Mouse (Mus musculus) forebrain, embryonic 12.5 days (tissue): ENCODE results near the gene Rdh7. TPM values are rescaled to one million over a fixed set of nuclear protein-coding genes. Genes with fewer than 3 reads are reported as not detected.
"Not testable (repeated sequence)": the region's sequence is repeated elsewhere in the genome, so short reads cannot be mapped to it uniquely, and the experiment has no call there.

Experiments used
- ATAC-seq: fragments of 200-750 bp; cut with Nextera tagmentation; 2 replicates; pipeline ENCODE4 v1.8.0; 2017; ENCODE audit warnings: moderate TSS enrichment; ENCODE audit not compliant: low FRiP score
- H3K27ac ChIP-seq: fragments of 300-500 bp; sonication (generic); 2 replicates; pipeline ENCODE4 v1.5.1; 2016; ENCODE audit warnings: mild to moderate bottlenecking
- H3K27me3 ChIP-seq: fragments of 300-500 bp; sonication (generic); 2 replicates; pipeline ENCODE4 v1.6.1; 2016; ENCODE audit warnings: mild to moderate bottlenecking
- H3K36me3 ChIP-seq: fragments of 300-500 bp; sonication (generic); replicated peaks from 2 replicates; pipeline ENCODE4 v1.6.1; 2016; ENCODE audit warnings: mild to moderate bottlenecking
- H3K4me1 ChIP-seq: fragments of 300-500 bp; sonication (generic); 2 replicates; pipeline ENCODE4 v1.6.1; 2016
- H3K4me2 ChIP-seq: fragments of 300-500 bp; sonication (generic); 2 replicates; pipeline ENCODE4 v1.6.1; 2016; ENCODE audit warnings: mild to moderate bottlenecking, moderate library complexity
- H3K4me3 ChIP-seq: fragments of 300-500 bp; sonication (generic); replicated peaks from 2 replicates; pipeline ENCODE4 v1.5.1; 2016; ENCODE audit warnings: mild to moderate bottlenecking
- H3K9ac ChIP-seq: fragments of 300-500 bp; sonication (generic); 2 replicates; pipeline ENCODE4 v1.6.1; 2016; ENCODE audit warnings: mild to moderate bottlenecking
- H3K9me3 ChIP-seq: fragments of 300-500 bp; sonication (generic); 2 replicates; pipeline ENCODE4 v1.6.1; 2016
- WGBS: fragments of 180-500 bp; shearing (Covaris S2); methylation state at CpG from one replicate; pipeline ENCODE4 v1.1.7; 2016; 5-methylcytosine and 5-hydroxymethylcytosine counted together
- polyA plus RNA-seq: library from polyadenylated mRNA; unstranded; fragments of >200 nt; fragmentation: Nextera tagmentation; extraction: Ambion mirVana; gene quantifications from 2 replicates; pipeline ENCODE4 v1.2.1, GENCODE M21; 2016

Rdh7 gene
- polyA plus RNA-seq, 1 experiment from 2014 or later = not detected

GRCm38 (mm10) chr10:127886551-127886950 is 2.1 kb downstream of the Rdh7 start:
- H3K27me3 ChIP-seq = no peaks in the 10 kb centered on the region
- H3K9me3 ChIP-seq = no peaks in the 10 kb centered on the region
- ATAC-seq = no peak
- H3K4me2 ChIP-seq = no peak overlapping the region
- no peak overlapping the region for H3K4me3 ChIP-seq
- no peaks in the 10 kb centered on the region for H3K36me3 ChIP-seq
- H3K9ac ChIP-seq = no peak overlapping the region
- WGBS = 95% methylated on average over 1 of the region's 1 CpGs
- no peaks in the 10 kb centered on the region for H3K4me1 ChIP-seq
- H3K27ac ChIP-seq = no peak overlapping the region

- no peak overlapping the region for H3K4me2 ChIP-seq
- H3K9me3 ChIP-seq = no peaks in the 10 kb centered on the region
- no peaks in the 10 kb centered on the region for H3K36me3 ChIP-seq
- no peaks in the 10 kb centered on the region for H3K4me1 ChIP-seq
- no peak overlapping the region for H3K9ac ChIP-seq
- no peaks in the 10 kb centered on the region for H3K27me3 ChIP-seq
- H3K4me3 ChIP-seq = no peak overlapping the region
- no peak for ATAC-seq
- H3K27ac ChIP-seq = no peak overlapping the region
- WGBS = 78% methylated on average over 4 of the region's 4 CpGs
Measured at GRCm38 (mm10) chr10:127881041-127881440, 7.6 kb downstream of the Rdh7 start.

- no peaks in the 10 kb centered on the region for H3K4me1 ChIP-seq
- ATAC-seq = no peak
- no peaks in the 10 kb centered on the region for H3K9me3 ChIP-seq
- H3K27me3 ChIP-seq = no peaks in the 10 kb centered on the region
- H3K4me3 ChIP-seq = no peak overlapping the region
- no peak overlapping the region for H3K27ac ChIP-seq
- H3K4me2 ChIP-seq = no peak overlapping the region
- no peaks in the 10 kb centered on the region for H3K36me3 ChIP-seq
- H3K9ac ChIP-seq = no peak overlapping the region
- 85% methylated on average over 3 of the region's 3 CpGs for WGBS
Measured at GRCm38 (mm10) chr10:127879155-127879688, 9.4 kb downstream of the Rdh7 start.

- no peak overlapping the region for H3K27ac ChIP-seq
- no peaks in the 10 kb centered on the region for H3K27me3 ChIP-seq
- H3K36me3 ChIP-seq = no peaks in the 10 kb centered on the region
- no peak overlapping the region for H3K4me3 ChIP-seq
- H3K9ac ChIP-seq = no peak overlapping the region
- H3K4me1 ChIP-seq = no peaks in the 10 kb centered on the region
- WGBS = 72% methylated on average over 3 of the region's 3 CpGs
- H3K9me3 ChIP-seq = no peaks in the 10 kb centered on the region
- H3K4me2 ChIP-seq = no peak overlapping the region
- ATAC-seq = no peak
Measured at GRCm38 (mm10) chr10:127878262-127879057, 10.2 kb downstream of the Rdh7 start.

- Histone ChIP-seq H3K9me3 (no peaks in the 10 kb centered on the region), H3K4me1 (no peaks in the 10 kb centered on the region), H3K36me3 (no peaks in the 10 kb centered on the region), H3K27me3 (no peaks in the 10 kb centered on the region), H3K9ac (no peak overlapping the region), H3K4me3 (no peak overlapping the region), H3K4me2 (no peak overlapping the region), H3K27ac (no peak overlapping the region)
- no peak for ATAC-seq
- WGBS = 64% methylated on average over 2 of the region's 2 CpGs
Measured at GRCm38 (mm10) chr10:127877681-127878080, 10.9 kb downstream of the Rdh7 start.

GRCm38 (mm10) chr10:127872484-127872883 is 16.1 kb downstream of the Rdh7 start:
- no peak overlapping the region for H3K4me2 ChIP-seq
- no peaks in the 10 kb centered on the region for H3K27me3 ChIP-seq
- no peak for ATAC-seq
- peaks cover 10% of the 10 kb centered on the region; the same call in 1 of the 2 replicates for H3K9me3 ChIP-seq
- no peak overlapping the region for H3K27ac ChIP-seq
- no peaks in the 10 kb centered on the region for H3K4me1 ChIP-seq
- H3K36me3 ChIP-seq = no peaks in the 10 kb centered on the region
- H3K9ac ChIP-seq = no peak overlapping the region
- no peak overlapping the region for H3K4me3 ChIP-seq
- 77% methylated on average over 4 of the region's 4 CpGs for WGBS

- Histone ChIP-seq H3K9me3 (peaks cover 10% of the 10 kb centered on the region; the same call in 1 of the 2 replicates), H3K27ac (no peak within 1 kb of the TSS), H3K4me1 (no peaks in the 10 kb centered on the region), H3K4me2 (no peak within 1 kb of the TSS), H3K36me3 (no peaks in the 10 kb centered on the region), H3K27me3 (no peaks in the 10 kb centered on the region), H3K9ac (no peak within 1 kb of the TSS), H3K4me3 (no peak within 1 kb of the TSS)
- 92% methylated on average over 3 of the region's 3 CpGs for WGBS
- ATAC-seq = no peak
Measured at GRCm38 (mm10) chr10:127866232-127866631, 22.4 kb downstream of the Rdh7 start, which contains the start of gene Rdh16f2. Gene Rdh16f2, plus strand, starts transcription at chr10:127866474.

GRCm38 (mm10) chr10:127864931-127865330 is 23.7 kb downstream of the Rdh7 start:
- Histone ChIP-seq H3K4me1 (no peaks in the 10 kb centered on the region), H3K4me3 (no peak overlapping the region), H3K9ac (no peak overlapping the region), H3K27me3 (no peaks in the 10 kb centered on the region), H3K27ac (no peak overlapping the region), H3K4me2 (no peak overlapping the region), H3K9me3 (0 out of 2 replicates have a peak, but pooled peaks cover 1% of the 10 kb centered on the region), H3K36me3 (no peaks in the 10 kb centered on the region)
- ATAC-seq = no peak

- no peak overlapping the region for H3K27ac ChIP-seq
- H3K36me3 ChIP-seq = no peaks in the 10 kb centered on the region
- H3K4me3 ChIP-seq = no peak overlapping the region
- H3K4me2 ChIP-seq = no peak overlapping the region
- no peak for ATAC-seq
- H3K9ac ChIP-seq = no peak overlapping the region
- H3K4me1 ChIP-seq = no peaks in the 10 kb centered on the region
- no peaks in the 10 kb centered on the region for H3K9me3 ChIP-seq
- H3K27me3 ChIP-seq = no peaks in the 10 kb centered on the region
Measured at GRCm38 (mm10) chr10:127856376-127856775, 32.2 kb downstream of the Rdh7 start.

- Histone ChIP-seq H3K27me3 (no peaks in the 10 kb centered on the region), H3K9me3 (no peaks in the 10 kb centered on the region), H3K27ac (no peak within 1 kb of the TSS), H3K36me3 (no peaks in the 10 kb centered on the region), H3K9ac (no peak within 1 kb of the TSS), H3K4me2 (no peak within 1 kb of the TSS), H3K4me1 (no peaks in the 10 kb centered on the region), H3K4me3 (no peak within 1 kb of the TSS)
- 79% methylated on average over 1 of the region's 1 CpGs for WGBS
- ATAC-seq = no peak
Measured at GRCm38 (mm10) chr10:127849628-127850027, 39.0 kb downstream of the Rdh7 start, which contains the start of gene Rdh19. Gene Rdh19, plus strand, starts transcription at chr10:127849928.

GRCm38 (mm10) chr10:127848089-127848488 is 40.5 kb downstream of the Rdh7 start:
- Histone ChIP-seq H3K4me2 (no peak overlapping the region), H3K27ac (no peak overlapping the region), H3K9me3 (no peaks in the 10 kb centered on the region), H3K27me3 (no peaks in the 10 kb centered on the region), H3K9ac (no peak overlapping the region), H3K4me3 (no peak overlapping the region), H3K36me3 (no peaks in the 10 kb centered on the region), H3K4me1 (no peaks in the 10 kb centered on the region)
- ATAC-seq = no peak
- 95% methylated on average over 1 of the region's 1 CpGs for WGBS

GRCm38 (mm10) chr10:127845945-127846344 is 42.7 kb downstream of the Rdh7 start:
- not testable (repeated sequence) for ATAC-seq
- 86% methylated on average over 5 of the region's 5 CpGs for WGBS

GRCm38 (mm10) chr10:127840776-127841175 is 47.8 kb downstream of the Rdh7 start:
- Histone ChIP-seq H3K36me3 (no peaks in the 10 kb centered on the region), H3K4me1 (no peaks in the 10 kb centered on the region), H3K27ac (no peak overlapping the region), H3K4me2 (no peak overlapping the region), H3K4me3 (no peak overlapping the region), H3K9ac (no peak overlapping the region), H3K27me3 (no peaks in the 10 kb centered on the region), H3K9me3 (0 out of 2 replicates have a peak, but pooled peaks cover 4% of the 10 kb centered on the region)
- no peak for ATAC-seq
- 75% methylated on average over 2 of the region's 2 CpGs for WGBS

More at GRCm38 (mm10) chr10:127845945-127846344, 42.7 kb downstream of the Rdh7 start:
- not testable (repeated sequence) for H3K4me3 ChIP-seq, H3K27ac ChIP-seq, H3K36me3 ChIP-seq, H3K4me1 ChIP-seq, H3K27me3 ChIP-seq, H3K9me3 ChIP-seq, H3K9ac ChIP-seq, H3K4me2 ChIP-seq
